Mouse (Mus musculus) left cerebral cortex, adult 2 months (tissue): Measurements from ENCODE around the gene Brd7. TPM values are rescaled to one million over a fixed set of nuclear protein-coding genes. Genes with fewer than 3 reads are reported as not detected.

Source experiments
- DNase-seq, 2 experiments: peaks; one replicate each; pipeline ENCODE4 v3.0.0; 2021 to 2022; ENCODE audit warnings: low spot score in 2 of 2, mixed read lengths in 1 of 2; ENCODE audit errors: extremely low spot score in 1 of 2
- H3K27ac ChIP-seq: fragments of 200-600 bp; 2 replicates; pipeline ENCODE4 v1.8.1; 2022
- H3K4me3 ChIP-seq: fragments of 200-600 bp; 2 replicates; pipeline ENCODE4 v1.8.1; 2022
- CTCF ChIP-seq: fragments of 200-600 bp; IDR thresholded peaks from 2 replicates; pipeline ENCODE4 v1.8.1; 2022; ENCODE audit warnings: antibody characterized with exemption, mild to moderate bottlenecking, moderate library complexity
- intact Hi-C: fragments of 180-260 bp; cut with DNase I; formaldehyde crosslinking; loops from one replicate; pipeline ENCODE4 v1.15.1; 2025
- total RNA-seq, 2 experiments: library from RNA; stranded (reverse); gene quantifications; 2 replicates each; pipeline ENCODE4 v1.2.3; 2021

Brd7 gene
- total RNA-seq, 2 experiments from 2014 or later = 45.6 to 57.3 TPM

DNA sequence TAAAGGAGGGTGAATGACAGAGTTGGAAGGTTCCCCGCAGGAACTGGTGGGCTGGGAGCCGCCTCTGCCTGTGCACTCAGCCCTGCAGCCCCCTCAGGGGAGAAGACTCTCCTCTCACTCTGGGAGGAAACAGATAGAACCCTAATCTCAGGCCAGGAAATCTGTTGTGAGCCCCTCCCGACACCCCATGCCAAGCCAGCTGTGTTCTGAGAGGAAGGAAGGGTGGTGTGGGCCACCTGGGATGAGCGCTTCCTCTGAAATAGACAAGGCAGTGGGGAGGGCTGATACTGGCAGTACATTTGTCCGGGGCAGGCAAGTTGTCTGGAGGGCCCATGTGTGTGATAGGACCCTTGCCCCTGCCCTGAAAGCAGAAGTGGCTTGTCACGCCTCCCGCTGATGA lies 18.5 kb upstream of the Brd7 start:
- no peak for TF ChIP-seq CTCF
- no peak for DNase-seq
- intact Hi-C loops = no loop called here
- no peak overlapping the region for H3K4me3 ChIP-seq
- no peak overlapping the region for H3K27ac ChIP-seq

DNA sequence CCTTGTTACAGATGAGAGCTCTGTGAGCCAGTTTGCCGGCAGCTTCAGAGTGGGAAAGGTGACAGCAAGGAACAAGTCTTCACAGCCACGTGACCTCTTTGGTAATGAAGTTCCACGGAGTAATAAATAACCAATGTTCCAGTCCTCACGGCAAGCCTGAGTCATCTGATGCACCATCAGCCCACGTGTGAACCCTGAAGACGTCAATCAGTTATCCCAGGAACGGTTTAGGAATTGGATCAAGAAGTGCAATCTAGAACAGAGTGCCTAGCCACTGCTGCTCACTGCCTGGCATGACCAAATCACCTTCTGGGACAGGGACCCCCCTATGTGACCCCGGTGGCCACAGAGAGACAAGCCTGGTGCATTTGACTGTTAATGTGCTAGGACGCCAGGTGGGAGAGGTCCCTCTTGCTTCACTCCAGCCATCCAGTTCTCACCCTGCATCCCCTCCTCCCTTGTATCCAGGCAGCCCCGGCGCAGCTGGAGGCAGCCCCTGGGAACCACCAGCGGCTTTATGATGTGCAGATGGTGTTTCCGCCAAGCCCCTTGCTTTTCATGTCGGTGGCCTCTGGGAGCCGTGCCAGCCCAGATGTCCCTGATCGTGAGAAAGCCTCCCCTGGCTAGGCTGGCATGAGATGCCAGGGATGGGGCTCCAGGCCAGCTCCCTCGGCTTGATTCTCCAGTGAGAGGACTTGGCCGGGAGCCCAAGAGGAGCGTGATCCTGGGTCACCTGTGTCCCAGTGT lies 15.0 kb upstream of the Brd7 start:
- Histone ChIP-seq H3K27ac (no peak overlapping the region), H3K4me3 (no peak overlapping the region)
- TF ChIP-seq CTCF = no peak
- peak; percentile 28 to 49 for DNase-seq
- intact Hi-C loops = loop anchor here (5.0 kb wide), 1 partner anchor 70 kb away; no protein-coding TSS in a partner anchor

DNA sequence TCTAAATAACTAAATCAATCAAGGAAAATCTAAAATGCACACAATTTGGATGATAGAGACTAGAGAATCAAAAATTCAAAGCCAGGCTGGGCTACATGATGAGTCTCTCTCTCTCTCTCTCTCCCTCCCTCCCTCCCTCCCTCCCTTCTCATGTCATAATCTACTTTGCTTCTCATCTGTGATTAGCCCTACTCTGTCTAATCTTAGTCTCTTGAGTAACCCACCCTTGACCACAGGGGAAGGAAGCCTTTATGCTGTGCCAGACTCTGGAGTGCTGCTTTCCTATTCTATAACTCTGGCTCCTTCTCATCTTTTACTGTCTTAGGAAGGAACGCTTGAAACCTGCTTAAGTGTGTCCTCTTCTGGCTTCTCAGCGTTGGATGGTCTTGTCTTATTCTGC lies 9.5 kb upstream of the Brd7 start:
- no peak overlapping the region for H3K4me3 ChIP-seq
- no peak for TF ChIP-seq CTCF
- H3K27ac ChIP-seq = no peak overlapping the region
- DNase-seq = no peak
- intact Hi-C loops = no loop called here

DNA sequence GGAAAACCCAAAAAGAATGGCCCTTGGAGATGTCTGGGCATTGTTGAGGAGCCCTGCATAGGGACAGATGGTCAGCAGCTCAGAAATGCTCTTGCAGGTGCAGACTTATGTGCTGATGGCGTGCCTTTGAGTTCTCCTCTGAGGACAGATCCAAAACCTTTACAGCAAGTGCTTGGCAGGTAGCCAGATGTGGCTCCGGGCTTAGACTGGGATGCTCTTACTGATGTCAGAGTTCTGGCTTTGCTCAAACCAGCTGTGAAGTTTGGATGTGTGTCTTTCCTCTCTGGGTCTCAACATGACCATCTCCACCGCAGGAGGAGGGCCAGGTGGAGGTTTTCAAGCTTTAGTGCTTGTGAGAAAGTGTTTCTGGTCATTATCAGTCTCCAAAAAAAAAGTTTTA lies 7.8 kb upstream of the Brd7 start:
- intact Hi-C loops = loop anchor here (10.0 kb wide), 1 partner anchor 385 kb away; no protein-coding TSS in a partner anchor
- DNase-seq = no peak
- no peak for TF ChIP-seq CTCF
- Histone ChIP-seq H3K4me3 (no peak overlapping the region), H3K27ac (no peak overlapping the region)

DNA sequence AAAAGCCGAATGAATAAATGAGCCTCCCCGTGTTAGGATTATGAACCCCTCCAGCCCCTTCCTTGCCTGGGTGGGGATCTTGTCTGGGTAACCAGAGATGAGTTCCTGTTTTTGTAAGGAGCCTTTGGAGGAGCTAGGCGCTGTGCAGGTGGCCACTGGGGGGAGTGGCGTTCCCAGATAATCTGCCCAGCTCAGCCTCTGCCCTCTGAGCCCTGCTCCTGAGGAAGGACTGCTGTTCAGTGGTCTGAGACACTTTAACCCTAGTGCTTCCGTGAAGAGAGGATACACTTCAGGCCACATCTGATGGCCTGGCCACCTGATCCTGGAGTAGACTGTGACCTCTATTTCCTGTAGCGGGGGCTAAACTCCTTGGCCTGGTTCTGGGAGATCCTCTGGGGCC lies 7.2 kb upstream of the Brd7 start:
- DNase-seq = no peak

DNA sequence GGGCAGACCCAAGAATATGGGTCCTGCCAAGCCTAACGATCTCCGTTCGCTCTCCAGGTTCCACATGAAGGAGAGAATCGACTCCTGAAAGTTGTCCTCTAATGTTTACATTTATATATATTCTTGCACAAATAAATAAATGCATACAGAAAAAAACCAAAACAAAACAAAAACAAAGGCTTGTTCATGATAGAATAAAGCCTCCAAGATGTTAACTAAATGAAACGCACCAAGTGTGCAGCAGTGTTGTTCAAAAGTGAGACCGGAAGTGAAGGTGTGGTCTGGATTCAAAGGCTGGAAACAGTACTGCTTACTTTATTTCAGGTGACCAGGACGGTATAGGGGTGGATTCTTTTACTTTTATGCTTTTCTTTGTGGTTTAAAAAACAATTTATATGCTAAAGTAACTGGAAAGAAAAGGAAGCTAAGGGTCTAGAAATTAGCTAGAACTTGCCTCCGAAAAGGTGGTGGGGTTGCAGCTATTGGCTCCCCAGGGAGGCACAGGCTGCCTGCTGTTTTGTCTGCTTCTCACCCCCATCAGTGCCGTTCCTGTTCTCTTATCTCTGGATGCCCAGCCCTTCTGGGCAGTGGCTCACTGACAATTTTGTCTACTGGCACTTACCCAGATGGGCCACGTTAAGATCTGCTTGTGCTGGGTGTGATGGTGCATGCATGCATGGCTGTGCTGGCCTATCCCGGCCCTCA lies 604 bp upstream of the Brd7 start:
- H3K4me3 ChIP-seq = peak overlapping the region; percentile 90
- H3K27ac ChIP-seq = no peak overlapping the region; the same call in 1 of the 2 replicates
- no peak for DNase-seq
- intact Hi-C loops = loop anchor here (1.0 to 10.0 kb wide), 5 partner anchors 90 to 392 kb away; partner anchors contain the start of gene Nkd1
- no peak for TF ChIP-seq CTCF

More for the DNA sequence above, 7.2 kb upstream of the Brd7 start:
- no peak overlapping the region for H3K27ac ChIP-seq
- H3K4me3 ChIP-seq = no peak overlapping the region
- intact Hi-C loops = loop anchor here (10.0 kb wide), 1 partner anchor 386 kb away; no protein-coding TSS in a partner anchor
- TF ChIP-seq CTCF = peak; percentile 51

DNA sequence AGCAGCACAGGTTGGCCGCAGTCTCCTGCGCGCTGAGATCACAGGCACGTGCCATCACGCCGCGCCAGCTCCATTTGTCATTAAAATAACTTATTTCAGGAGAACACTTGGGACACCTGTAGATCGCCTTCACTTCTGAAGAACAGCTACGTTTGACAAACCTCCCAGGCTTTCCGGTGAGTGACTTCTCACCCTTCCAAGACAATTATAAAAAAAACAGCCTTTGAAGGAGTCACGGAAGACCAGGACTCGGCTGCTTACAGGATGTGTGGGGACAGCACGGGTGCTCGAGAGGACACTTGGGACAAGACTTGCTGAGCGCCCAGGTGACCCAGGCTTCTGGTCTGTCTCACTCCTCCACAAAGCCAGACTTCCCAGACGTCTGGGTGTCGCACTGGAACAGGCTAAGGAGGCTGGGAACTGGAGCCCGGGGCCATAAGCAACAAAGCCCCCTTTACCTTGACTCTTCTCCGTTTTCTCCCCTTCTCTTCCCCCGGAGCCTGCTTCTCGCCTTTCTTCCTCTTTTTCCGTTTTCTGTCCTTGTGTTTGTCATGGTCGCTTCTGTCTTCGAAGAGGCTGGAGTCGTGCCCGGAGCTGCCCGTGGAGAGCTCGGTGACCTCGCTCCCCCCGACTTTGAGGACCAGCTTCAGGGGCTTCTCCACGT lies 818 bp downstream of the Brd7 start:
- peak overlapping the region; percentile 85 for H3K27ac ChIP-seq
- intact Hi-C loops = loop anchor here (2.0 to 10.0 kb wide), 5 partner anchors 91 to 394 kb away; partner anchors contain the start of genes Cyld and Nkd1
- no peak for DNase-seq
- peak overlapping the region; percentile 90 for H3K4me3 ChIP-seq
- TF ChIP-seq CTCF = no peak

DNA sequence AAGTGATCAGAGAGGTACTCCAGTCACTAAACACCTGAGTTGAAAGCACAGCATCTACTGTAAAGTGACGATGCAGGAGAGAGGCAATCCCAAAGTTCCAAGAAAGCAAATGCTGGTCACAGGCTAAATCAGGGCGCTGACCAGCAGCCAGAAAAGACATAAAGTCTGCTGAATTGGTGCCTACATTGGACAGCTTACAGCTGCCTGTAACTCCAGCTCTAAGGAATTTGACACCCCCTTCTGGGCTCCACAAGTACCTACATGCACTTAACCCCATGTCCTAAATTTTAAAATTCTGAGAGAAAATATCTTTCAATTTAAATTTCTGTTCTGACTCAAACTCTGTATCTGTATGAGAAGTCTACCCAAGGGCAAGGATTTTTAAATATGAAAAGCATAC lies 2.0 kb downstream of the Brd7 start:
- Histone ChIP-seq H3K27ac (no peak overlapping the region), H3K4me3 (0 out of 2 replicates have a peak overlapping the region, but pooled peaks have one; percentile 14)
- intact Hi-C loops = loop anchor here (2.0 to 10.0 kb wide), 6 partner anchors 87 to 395 kb away; partner anchors contain the start of genes Adcy7, Cyld and Nkd1
- TF ChIP-seq CTCF = peak; percentile 39
- no peak for DNase-seq

DNA sequence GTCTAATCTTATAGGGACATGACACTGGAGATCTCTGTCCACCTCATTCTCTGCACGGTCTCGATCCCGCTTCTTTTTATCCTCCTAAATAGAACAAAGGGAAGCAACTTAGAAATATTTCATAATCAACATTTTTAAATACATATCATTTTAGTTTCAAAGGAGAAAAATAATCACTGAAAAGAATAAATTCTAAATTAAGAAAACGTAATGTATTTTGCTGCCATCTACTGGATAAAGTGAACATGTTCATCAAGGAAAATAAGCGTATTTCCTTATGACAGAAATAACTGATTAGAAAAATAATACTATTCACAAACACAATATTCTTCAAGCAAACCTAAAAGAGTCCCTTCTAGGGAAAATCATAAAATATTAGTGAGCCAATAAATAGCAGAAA lies 4.0 kb downstream of the Brd7 start:
- peak; percentile 66 for TF ChIP-seq CTCF
- DNase-seq = no peak
- Histone ChIP-seq H3K4me3 (no peak overlapping the region), H3K27ac (no peak overlapping the region)
- intact Hi-C loops = loop anchor here (2.0 kb wide), 1 partner anchor 85 kb away; the partner anchor contains the start of gene Adcy7

DNA sequence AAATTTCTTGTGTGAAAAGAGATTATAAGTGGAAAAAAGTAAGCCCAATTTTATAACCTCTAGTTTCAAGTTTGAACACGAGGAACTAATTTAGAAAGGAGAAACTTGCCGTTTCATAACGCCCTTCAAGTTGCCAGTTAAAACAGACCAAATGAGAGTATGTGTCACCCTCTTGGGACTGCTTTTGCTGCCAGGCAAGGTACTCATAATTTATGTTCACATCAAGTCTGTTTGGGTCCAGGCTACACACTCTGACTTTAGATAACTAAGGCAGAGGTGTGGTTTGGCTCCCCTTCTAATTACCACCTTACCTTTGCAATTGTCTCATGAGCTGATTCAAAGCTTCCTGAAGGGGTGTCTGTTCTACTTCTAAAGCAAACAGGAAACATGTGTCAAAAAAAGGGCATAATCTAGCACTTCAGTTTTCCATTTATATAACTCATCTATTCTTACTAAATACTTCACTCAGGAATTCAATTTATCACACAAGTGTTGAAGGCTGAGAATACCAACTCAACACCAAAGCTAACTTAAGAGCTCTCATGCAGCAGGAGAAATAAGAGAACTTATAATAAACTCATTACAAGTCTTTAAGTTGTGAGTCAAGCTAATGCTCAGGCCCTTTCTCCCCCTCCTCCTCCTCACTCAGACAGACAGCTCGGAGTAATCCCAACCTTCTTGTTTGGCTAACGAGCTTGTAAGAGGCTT lies 4.6 kb downstream of the Brd7 start:
- DNase-seq = no peak
- intact Hi-C loops = no loop called here
- Histone ChIP-seq H3K27ac (no peak overlapping the region), H3K4me3 (no peak overlapping the region)
- TF ChIP-seq CTCF = no peak

DNA sequence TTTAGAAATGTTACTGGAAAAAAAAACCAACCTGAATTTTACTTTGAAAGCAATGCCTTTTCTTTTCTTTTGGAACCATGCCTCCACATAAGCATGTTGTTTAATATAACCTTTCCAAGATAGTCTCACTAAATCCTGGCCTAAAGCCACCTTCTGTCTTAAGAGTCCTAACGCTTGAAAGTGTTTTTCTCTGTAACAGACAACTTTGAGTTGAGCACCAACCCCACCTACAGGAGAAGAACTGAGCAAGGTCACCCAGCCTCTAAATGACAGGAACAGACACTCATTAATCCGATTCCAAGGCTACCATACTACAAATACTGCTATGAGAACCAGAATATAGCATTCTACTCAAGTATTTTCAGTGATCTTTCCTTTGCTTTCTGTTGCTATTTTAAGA lies 12.9 kb downstream of the Brd7 start:
- intact Hi-C loops = loop anchor here (10.0 kb wide), 1 partner anchor 396 kb away; no protein-coding TSS in a partner anchor

More for the DNA sequence above, 12.9 kb downstream of the Brd7 start:
- Histone ChIP-seq H3K27ac (no peak overlapping the region), H3K4me3 (no peak overlapping the region)
- TF ChIP-seq CTCF = no peak
- DNase-seq = no peak
